Mouse (Mus musculus) MN1 (cell line): ENCODE data around the gene Hsd17b1.
"Not testable (repeated sequence)": the region's sequence is repeated elsewhere in the genome, so short reads cannot be mapped to it uniquely, and the experiment has no call there.

ENCODE experiments used
- DNase-seq: peaks from one replicate; pipeline ENCODE4 v3.0.0-alpha.2; 2016; ENCODE audit warnings: low spot score

The Hsd17b1 gene

DNA sequence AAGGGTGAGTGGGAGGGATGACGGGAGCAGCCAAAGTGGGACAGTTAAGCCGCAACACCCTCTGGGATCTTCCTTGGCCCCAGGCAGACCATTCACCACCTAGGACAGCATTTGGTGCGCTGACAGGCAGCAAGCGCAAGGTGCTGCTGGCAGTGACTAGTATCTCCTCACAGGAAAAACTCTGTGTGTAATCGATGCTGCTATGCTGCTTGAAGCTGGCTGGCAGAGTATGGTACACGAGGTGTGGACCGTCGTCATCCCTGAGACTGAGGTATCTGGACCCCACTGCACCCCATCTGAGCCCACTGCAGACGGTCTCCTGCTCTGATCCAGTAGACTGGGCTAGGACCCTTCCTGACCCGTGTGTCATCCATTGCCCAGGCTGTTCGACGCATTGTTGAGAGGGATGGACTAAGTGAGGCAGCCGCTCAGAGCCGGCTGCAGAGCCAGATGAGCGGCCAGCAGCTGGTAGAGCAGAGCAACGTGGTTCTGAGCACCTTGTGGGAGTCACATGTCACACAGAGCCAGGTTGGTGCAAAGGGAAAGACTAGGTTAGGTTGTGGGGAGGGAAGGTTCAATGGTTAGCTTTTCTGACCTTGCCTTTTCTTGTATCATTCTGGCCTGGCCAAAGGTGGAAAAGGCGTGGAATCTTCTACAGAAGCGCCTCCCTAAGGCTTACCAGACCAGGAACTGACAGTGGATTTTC lies 7.6 kb downstream of the Hsd17b1 start:
- no peak for DNase-seq

DNA sequence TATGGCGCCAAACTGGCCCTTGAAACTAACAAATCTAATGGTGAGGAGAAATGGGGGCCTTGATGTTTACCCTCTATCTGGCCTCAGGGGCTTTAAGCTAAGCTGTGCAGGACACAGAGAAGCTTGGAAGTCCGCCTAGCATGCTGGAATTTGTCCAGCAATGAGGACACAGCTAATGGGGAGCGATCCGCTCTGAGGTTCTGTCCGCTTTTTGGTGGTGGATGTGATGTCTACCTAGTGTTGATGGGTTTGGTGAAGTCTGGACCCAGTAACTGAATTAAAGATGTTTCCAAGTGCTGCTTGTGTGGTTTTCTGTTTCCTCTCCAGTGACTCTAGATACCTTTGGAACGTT lies 8.1 kb downstream of the Hsd17b1 start:
- DNase-seq, result no peak

- peak; percentile 92 for DNase-seq
Measured at GRCm38 (mm10) chr11:101086756-101087681, 8.8 kb downstream of the Hsd17b1 start, which contains the start of gene Mlx. Mlx (plus strand) TSS chr11:101087277.

DNA sequence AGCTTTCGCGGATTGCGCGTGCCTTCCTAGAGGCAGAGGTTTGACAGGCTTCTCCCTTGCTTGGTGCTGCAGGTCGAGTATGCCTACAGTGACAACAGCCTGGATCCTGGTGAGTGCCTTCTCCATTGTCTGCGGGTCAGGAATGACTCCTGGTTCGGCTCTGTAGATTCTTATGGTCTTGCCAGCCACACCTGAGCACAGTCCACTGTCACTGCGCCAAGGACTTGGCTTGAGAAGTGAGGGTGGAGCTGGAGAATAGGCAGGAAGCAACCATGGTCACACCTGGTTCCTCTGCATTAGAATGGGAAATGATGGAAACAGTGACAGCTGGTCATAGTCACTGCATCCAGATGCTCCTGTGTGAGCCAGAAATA lies 9.5 kb downstream of the Hsd17b1 start:
- peak; percentile 30 for DNase-seq

DNA sequence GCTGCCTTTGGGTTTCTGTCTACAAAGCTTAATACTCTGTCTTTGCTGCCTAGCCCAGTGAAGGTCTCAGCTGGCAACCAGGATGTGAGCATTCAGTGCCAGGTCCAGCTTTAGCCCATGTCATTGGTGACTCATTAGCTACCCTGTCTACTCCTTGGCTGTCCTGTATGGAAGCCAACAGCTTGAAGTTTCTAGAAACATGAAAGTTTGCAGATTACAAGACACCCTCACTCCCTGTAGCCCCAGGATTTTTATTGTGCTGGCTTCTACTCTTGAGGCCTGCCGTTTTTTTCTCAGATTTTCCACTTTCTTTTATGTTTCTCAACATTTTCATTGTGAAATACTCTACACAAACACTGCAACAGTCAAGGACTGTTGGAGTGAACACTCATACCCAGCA lies 11.7 kb downstream of the Hsd17b1 start:
- no peak for DNase-seq

DNA sequence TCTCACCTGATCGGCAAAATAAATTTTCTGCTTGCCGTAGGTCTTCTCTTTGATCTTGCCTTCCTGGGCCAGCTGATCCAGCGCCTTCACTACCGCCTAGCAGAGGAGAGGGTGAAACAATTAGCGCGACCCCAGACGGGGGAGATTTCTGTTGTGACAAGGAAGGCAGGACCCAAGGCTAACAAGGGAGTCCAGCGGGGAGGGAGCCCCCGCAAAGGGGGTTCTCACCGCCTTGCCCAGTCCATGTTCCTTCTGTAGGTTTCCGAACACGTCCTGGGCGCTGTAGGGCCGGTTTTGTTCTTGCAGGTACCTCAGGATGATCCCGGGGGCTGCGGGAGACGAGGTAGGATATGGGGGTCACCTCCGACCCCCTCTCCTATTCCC lies 16.7 kb downstream of the Hsd17b1 start:
- DNase-seq, result no peak

DNA sequence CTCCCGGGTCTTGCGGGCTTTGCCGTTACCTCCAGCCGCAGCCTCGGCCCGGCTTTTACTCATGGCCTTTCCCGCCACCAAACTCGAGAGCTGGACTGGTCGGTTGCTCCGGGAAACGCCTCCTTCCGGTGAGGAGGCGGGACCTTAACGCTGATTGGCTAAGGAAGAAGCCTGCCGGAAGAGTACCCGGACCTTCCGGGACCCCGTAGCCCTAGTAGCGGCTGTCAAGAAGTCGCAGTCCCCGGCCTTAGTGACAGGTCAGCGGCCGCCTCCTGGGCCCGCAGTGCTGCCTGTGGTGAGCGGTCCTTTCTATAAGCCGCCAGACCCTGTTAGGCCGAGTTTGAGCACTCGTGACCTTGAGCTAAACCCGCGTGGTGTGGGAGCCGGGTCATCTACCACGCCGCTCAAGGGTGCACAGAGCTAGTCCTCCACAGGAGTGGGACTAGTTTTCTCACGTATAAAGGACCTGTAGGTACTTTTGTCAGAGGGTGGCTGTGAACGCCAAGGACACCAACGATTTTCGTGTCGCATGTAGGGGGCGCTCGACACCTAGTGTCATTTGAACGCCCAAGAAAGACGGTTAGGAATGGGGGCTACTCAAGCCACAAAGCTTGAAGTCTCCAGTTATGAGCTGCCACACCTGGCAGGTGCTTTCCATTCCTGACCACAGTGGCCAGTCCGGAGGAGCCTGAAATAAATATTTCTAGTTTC lies 17.3 kb downstream of the Hsd17b1 start, which contains the start of gene Psmc3ip:
Gene Psmc3ip, minus strand, starts transcription at position 123 of the 711 bp plus-strand sequence.
- DNase-seq, result peak; percentile 91

- no peak for DNase-seq
Measured at GRCm38 (mm10) chr11:101098231-101098630, 20.0 kb downstream of the Hsd17b1 start.

GRCm38 (mm10) chr11:101103011-101103410 lies 24.8 kb downstream of the Hsd17b1 start:
- no peak for DNase-seq

DNA sequence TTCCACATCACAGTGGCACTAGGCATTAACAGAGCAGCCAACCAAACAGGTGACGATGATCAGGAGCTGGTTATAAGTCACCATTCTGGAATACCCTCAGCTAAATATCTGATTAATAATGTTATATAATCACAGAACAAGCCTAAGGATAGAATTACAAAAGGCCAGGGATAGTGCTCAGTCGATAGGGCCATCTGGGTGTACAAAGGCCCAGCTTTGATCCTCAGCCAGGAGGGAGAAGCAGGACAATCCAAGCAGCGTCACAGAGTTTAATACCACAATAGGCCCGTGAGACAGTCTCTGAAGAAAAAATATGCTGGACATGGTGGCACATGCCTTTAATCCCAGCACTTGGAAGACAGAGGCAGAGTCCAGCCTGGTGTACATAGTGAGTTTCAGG lies 31.1 kb downstream of the Hsd17b1 start:
- DNase-seq, result no peak

DNA sequence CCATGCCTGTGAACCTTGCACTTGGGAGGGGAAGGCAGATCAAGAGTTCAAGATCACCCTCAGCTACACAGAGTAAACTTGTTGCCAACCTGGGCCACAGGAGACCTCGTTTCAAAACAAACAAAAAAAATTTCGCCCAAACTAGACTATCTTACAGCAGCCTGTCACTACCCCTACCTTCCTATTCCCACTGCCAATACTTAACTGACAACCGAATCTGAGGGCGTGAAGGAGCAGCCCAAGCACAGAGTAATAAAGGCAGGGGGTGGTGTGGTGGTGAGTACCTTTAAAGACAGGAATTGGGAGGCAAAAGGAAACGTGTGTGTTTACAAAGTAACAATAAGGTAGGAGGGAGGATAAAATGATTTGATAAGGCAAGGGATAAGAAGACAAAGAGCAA lies 32.5 kb downstream of the Hsd17b1 start:
- no peak for DNase-seq

DNA sequence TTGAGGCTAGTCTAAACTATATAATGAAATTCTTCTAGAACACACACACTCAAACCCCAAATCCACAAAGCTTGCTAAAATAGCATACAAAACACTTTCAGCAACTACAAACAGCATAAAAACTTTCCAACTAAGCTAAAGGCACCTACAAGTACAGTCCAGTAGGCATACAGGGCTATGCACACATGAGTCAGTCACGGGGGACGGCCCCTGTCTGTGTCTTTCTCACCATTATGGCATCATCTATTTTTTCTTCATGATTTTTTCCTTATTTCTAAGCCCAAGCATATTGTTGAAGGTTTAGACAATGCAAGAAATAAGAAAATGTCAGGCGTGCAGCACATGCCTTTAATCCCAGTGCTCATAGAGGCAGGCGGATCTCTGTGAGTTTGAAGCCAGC lies 33.0 kb downstream of the Hsd17b1 start:
- no peak for DNase-seq

DNA sequence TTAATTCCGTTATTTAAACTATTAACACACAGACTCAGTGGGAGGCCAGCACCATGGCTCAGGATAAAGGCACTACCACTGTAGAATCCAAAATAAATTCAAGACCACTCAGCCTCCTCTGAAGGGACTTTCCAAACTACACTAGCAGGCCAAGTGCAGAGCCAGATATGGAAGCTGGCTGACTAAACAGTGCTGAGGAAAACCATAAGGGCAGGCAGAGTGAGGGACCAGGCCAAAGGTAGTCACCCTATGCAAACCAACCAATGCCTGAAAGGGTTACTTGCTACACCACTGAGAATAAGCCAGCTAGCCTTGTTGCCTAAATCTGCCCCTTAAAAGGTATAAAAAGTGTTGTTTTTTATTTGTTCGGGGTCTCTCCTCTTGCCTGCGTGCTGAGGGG lies 34.0 kb downstream of the Hsd17b1 start:
- DNase-seq, result no peak

DNA sequence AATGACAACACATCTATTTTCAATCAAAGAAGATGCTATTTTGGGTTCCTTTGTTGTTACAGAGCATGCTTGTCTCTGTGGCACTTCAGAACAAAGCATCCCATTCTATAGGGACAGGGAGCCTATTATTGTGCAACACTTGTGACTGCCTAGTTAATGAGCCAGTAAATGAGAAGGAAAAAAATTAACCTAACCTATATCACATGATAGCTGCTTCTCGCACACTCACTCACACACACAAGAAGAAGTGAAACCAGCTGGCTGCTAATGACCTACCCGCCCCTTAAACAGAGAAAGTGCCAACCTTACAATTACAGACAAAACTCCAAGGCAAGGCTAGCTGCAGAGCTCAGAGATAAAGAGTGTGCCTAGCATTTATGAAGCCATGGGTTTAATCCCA lies 37.4 kb downstream of the Hsd17b1 start:
- peak; percentile 35 for DNase-seq

DNA sequence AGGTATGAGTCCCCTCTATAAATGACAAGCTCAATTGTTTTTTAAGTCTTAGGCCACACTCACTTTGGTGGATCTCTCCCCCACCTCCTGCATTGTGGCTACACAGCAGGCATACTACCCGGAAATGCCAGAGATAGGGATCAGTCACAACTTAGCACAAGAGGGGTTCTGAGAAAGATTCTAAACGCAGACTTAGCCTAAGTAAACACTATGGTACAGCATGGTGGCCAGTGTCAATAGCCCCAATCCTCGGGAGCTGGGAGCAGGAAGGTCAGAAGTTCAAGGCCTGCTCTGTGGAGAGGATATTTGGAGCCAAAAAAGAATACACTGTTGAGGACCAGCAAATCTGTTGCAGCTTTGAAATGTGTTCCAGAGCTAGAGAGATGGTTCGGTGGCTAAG lies 39.9 kb downstream of the Hsd17b1 start:
- no peak for DNase-seq

DNA sequence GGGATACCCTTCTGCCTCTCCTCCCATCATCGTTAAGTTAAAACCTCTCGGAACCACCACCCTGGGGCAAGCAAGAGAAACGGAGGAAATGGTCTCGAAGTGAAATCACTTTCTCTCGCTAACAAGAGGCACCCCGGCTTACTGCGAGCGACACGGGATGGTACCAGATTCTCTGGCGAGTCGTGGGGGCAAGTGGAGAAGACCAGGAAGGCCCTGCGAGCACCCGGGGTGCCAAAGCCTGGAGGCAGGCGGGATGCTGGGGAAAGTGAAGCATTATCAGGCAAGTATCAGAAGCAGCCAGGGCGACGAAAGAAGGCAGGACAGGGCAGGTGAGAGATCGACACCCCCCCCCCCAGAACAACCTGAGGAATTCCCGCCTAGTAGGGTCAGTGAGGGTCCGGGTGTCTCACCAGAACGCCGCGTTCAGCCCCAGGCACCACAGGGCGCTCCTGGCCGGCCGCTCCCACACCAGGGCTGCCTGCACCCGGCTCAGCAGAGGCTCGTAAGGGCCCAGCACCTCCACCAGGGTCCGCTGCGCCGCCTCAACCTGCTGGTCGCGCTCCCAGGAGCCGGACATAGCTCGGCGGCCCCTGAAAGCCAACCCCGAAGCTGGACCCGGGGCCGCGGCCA lies 41.0 kb downstream of the Hsd17b1 start:
- DNase-seq, result no peak

GRCm38 (mm10) chr11:101119761-101120544 lies 41.7 kb downstream of the Hsd17b1 start, which contains the start of the genes Retreg3 and Tubg1:
Retreg3 (minus strand) TSS chr11:101119893.
Tubg1 (plus strand) TSS chr11:101119938.
- DNase-seq, result peak; percentile 99

- DNase-seq, result no peak
Measured at GRCm38 (mm10) chr11:101120545-101121188, 42.5 kb downstream of the Hsd17b1 start.

DNA sequence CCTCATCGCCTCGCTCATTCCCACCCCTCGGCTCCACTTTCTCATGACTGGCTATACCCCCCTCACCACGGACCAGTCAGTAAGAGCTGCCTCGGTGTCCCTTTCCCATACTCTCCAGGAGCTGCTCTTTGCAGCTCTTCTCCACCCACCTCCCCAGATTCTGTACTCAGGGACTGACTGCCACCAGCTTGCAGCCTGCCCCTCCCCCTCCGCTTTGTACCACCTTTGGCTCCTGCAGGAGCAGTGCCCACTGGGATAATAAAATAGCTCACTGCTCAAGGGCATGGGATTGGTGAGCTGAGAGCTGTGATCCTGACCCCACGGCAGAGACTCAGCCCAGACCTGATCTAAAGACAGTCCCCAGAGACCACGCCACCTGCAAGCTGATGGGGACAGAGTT lies 46.3 kb downstream of the Hsd17b1 start:
- not testable (repeated sequence) for DNase-seq

DNA sequence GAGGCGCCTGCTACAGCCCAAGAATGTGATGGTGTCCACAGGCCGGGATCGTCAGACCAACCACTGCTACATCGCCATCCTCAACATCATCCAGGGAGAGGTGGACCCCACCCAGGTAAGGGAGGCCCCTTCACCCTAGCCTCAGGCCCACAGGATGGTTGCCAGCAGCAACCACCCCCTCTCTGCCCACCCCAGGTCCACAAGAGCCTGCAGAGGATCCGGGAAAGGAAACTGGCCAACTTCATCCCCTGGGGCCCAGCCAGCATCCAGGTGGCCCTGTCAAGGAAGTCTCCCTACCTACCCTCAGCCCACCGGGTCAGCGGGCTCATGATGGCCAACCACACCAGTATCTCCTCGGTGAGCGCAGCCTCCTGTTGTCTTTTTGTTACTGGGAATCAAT lies 46.8 kb downstream of the Hsd17b1 start:
- DNase-seq, result not testable (repeated sequence)

GRCm38 (mm10) chr11:101127075-101127474 lies 48.9 kb downstream of the Hsd17b1 start:
- DNase-seq, result no peak
